Mouse (Mus musculus) midbrain, embryonic 16.5 days (tissue): ENCODE results near the gene Phf3. TPM values are rescaled to one million over a fixed set of nuclear protein-coding genes. Genes with fewer than 3 reads are reported as not detected.

Source experiments
- ATAC-seq: fragments of 200-750 bp; cut with Nextera tagmentation; 2 replicates; pipeline ENCODE4 v1.8.0; 2017; ENCODE audit warnings: moderate TSS enrichment
- H3K27ac ChIP-seq: fragments of 300-500 bp; sonication (generic); 2 replicates; pipeline ENCODE4 v1.5.1; 2014; ENCODE audit warnings: mild to moderate bottlenecking, low read length, mixed read lengths
- H3K27me3 ChIP-seq: fragments of 300-500 bp; sonication (generic); 2 replicates; pipeline ENCODE4 v1.6.1; 2014; ENCODE audit warnings: low read depth, low read length, mixed read lengths; ENCODE audit not compliant: control insufficient read depth, insufficient read depth
- H3K36me3 ChIP-seq: fragments of 300-500 bp; sonication (generic); 2 replicates; pipeline ENCODE4 v1.6.1; 2014; ENCODE audit warnings: mild to moderate bottlenecking, low read length, moderate library complexity, mixed read lengths; ENCODE audit not compliant: control insufficient read depth, insufficient read depth
- H3K4me1 ChIP-seq: fragments of 300-500 bp; sonication (generic); 2 replicates; pipeline ENCODE4 v1.6.1; 2014; ENCODE audit warnings: mild to moderate bottlenecking, low read length, mixed read lengths; ENCODE audit not compliant: control insufficient read depth, insufficient read depth
- H3K4me2 ChIP-seq: fragments of 300-500 bp; sonication (generic); 2 replicates; pipeline ENCODE4 v1.6.1; 2014; ENCODE audit warnings: mild to moderate bottlenecking, low read length, mixed read lengths
- H3K4me3 ChIP-seq: fragments of 300-500 bp; sonication (generic); 2 replicates; pipeline ENCODE4 v1.5.1; 2014; ENCODE audit warnings: low read depth, mild to moderate bottlenecking, low read length, moderate library complexity, mixed read lengths
- H3K9ac ChIP-seq: fragments of 300-500 bp; sonication (generic); 2 replicates; pipeline ENCODE4 v1.6.1; 2014; ENCODE audit warnings: low read depth, low read length, mixed read lengths
- H3K9me3 ChIP-seq: fragments of 300-500 bp; sonication (generic); replicated peaks from 2 replicates; pipeline ENCODE4 v1.6.1; 2014; ENCODE audit warnings: mild to moderate bottlenecking, low read length, mixed read lengths; ENCODE audit not compliant: control insufficient read depth, poor library complexity, severe bottlenecking
- WGBS: fragments of 180-500 bp; shearing (Covaris S2); extraction: QIAGEN DNeasy Blood & Tissue Kit; methylation state at CpG from one replicate; pipeline ENCODE4 v1.1.7; 2014; 5-methylcytosine and 5-hydroxymethylcytosine counted together
- polyA plus RNA-seq: library from polyadenylated mRNA; unstranded; fragments of >200 nt; fragmentation: Nextera tagmentation; extraction: Ambion mirVana; gene quantifications from 2 replicates; pipeline ENCODE4 v1.2.1, GENCODE M21; 2015

The Phf3 gene
- polyA plus RNA-seq, 1 experiment from 2014 or later = 31.2 TPM

GRCm38 (mm10) chr1:30847706-30848105, 26.0 kb downstream of the Phf3 start:
- Histone ChIP-seq H3K9me3 (no peaks in the 10 kb centered on the region), H3K27ac (no peak overlapping the region), H3K4me3 (no peak overlapping the region), H3K4me1 (peaks cover 2% of the 10 kb centered on the region; the same call in 1 of the 2 replicates), H3K9ac (no peak overlapping the region), H3K36me3 (no peaks in the 10 kb centered on the region), H3K4me2 (no peak overlapping the region), H3K27me3 (no peaks in the 10 kb centered on the region)
- ATAC-seq = no peak
- WGBS = 74% methylated on average over 1 of the region's 1 CpGs

GRCm38 (mm10) chr1:30839662-30840061, 34.1 kb downstream of the Phf3 start:
- no peak overlapping the region for H3K4me3 ChIP-seq
- no peak overlapping the region for H3K9ac ChIP-seq
- no peak overlapping the region for H3K4me2 ChIP-seq
- ATAC-seq = no peak
- H3K36me3 ChIP-seq = peaks cover 2% of the 10 kb centered on the region; the same call in 1 of the 2 replicates
- H3K27ac ChIP-seq = no peak overlapping the region
- no peaks in the 10 kb centered on the region for H3K9me3 ChIP-seq
- no peaks in the 10 kb centered on the region for H3K27me3 ChIP-seq
- H3K4me1 ChIP-seq = peaks cover 5% of the 10 kb centered on the region; the same call in 1 of the 2 replicates
- 62% methylated on average over 3 of the region's 3 CpGs for WGBS

GRCm38 (mm10) chr1:30835512-30835911, 38.2 kb downstream of the Phf3 start:
- Histone ChIP-seq H3K9ac (no peak overlapping the region), H3K27me3 (no peaks in the 10 kb centered on the region), H3K27ac (no peak overlapping the region), H3K4me1 (peaks cover 5% of the 10 kb centered on the region; the same call in 1 of the 2 replicates), H3K9me3 (no peaks in the 10 kb centered on the region), H3K36me3 (peaks cover 9% of the 10 kb centered on the region), H3K4me3 (no peak overlapping the region), H3K4me2 (no peak overlapping the region)
- 97% methylated on average over 6 of the region's 6 CpGs for WGBS
- no peak for ATAC-seq

GRCm38 (mm10) chr1:30832778-30833177, 40.9 kb downstream of the Phf3 start:
- ATAC-seq = no peak

GRCm38 (mm10) chr1:30819414-30819813, 54.3 kb downstream of the Phf3 start:
- peaks cover 21% of the 10 kb centered on the region for H3K36me3 ChIP-seq
- H3K4me2 ChIP-seq = no peak overlapping the region

More at GRCm38 (mm10) chr1:30832778-30833177, 40.9 kb downstream of the Phf3 start:
- Histone ChIP-seq H3K27ac (no peak overlapping the region), H3K9ac (no peak overlapping the region), H3K4me3 (no peak overlapping the region), H3K4me1 (no peaks in the 10 kb centered on the region), H3K9me3 (no peaks in the 10 kb centered on the region), H3K27me3 (no peaks in the 10 kb centered on the region), H3K4me2 (no peak overlapping the region), H3K36me3 (peaks cover 9% of the 10 kb centered on the region)
- WGBS = 91% methylated on average over 4 of the region's 4 CpGs

GRCm38 (mm10) chr1:30815609-30816008, 58.1 kb downstream of the Phf3 start:
- no peak overlapping the region for H3K4me2 ChIP-seq
- H3K27me3 ChIP-seq = no peaks in the 10 kb centered on the region
- no peak overlapping the region for H3K9ac ChIP-seq
- peaks cover 32% of the 10 kb centered on the region for H3K36me3 ChIP-seq
- H3K4me3 ChIP-seq = no peak overlapping the region
- H3K27ac ChIP-seq = no peak overlapping the region
- ATAC-seq = no peak
- WGBS = 96% methylated on average over 1 of the region's 1 CpGs
- H3K4me1 ChIP-seq = no peaks in the 10 kb centered on the region
- no peaks in the 10 kb centered on the region for H3K9me3 ChIP-seq

More at GRCm38 (mm10) chr1:30819414-30819813, 54.3 kb downstream of the Phf3 start:
- Histone ChIP-seq H3K4me3 (no peak overlapping the region), H3K4me1 (no peaks in the 10 kb centered on the region), H3K9ac (no peak overlapping the region), H3K27me3 (no peaks in the 10 kb centered on the region), H3K9me3 (no peaks in the 10 kb centered on the region), H3K27ac (no peak overlapping the region)
- 89% methylated on average over 6 of the region's 6 CpGs for WGBS
- ATAC-seq = no peak

GRCm38 (mm10) chr1:30814987-30815386, 58.7 kb downstream of the Phf3 start:
- no peak overlapping the region for H3K27ac ChIP-seq
- no peaks in the 10 kb centered on the region for H3K9me3 ChIP-seq
- no peaks in the 10 kb centered on the region for H3K4me1 ChIP-seq
- peaks cover 28% of the 10 kb centered on the region for H3K36me3 ChIP-seq
- H3K4me2 ChIP-seq = no peak overlapping the region
- ATAC-seq = no peak
- no peaks in the 10 kb centered on the region for H3K27me3 ChIP-seq
- WGBS = 87% methylated on average over 2 of the region's 2 CpGs
- H3K4me3 ChIP-seq = no peak overlapping the region
- H3K9ac ChIP-seq = no peak overlapping the region

- ATAC-seq = no peak
- WGBS = 90% methylated on average over 10 of the region's 10 CpGs
Measured at GRCm38 (mm10) chr1:30808101-30808699, 65.5 kb downstream of the Phf3 start.

GRCm38 (mm10) chr1:30805688-30806285, 67.9 kb downstream of the Phf3 start:
- no peaks in the 10 kb centered on the region for H3K27me3 ChIP-seq
- no peaks in the 10 kb centered on the region for H3K4me1 ChIP-seq
- no peak overlapping the region for H3K4me3 ChIP-seq
- no peak overlapping the region for H3K27ac ChIP-seq
- H3K4me2 ChIP-seq = no peak overlapping the region
- H3K9ac ChIP-seq = no peak overlapping the region
- no peaks in the 10 kb centered on the region for H3K9me3 ChIP-seq
- WGBS = 96% methylated on average over 11 of the region's 11 CpGs
- H3K36me3 ChIP-seq = peaks cover 45% of the 10 kb centered on the region
- ATAC-seq = no peak

More at GRCm38 (mm10) chr1:30808101-30808699, 65.5 kb downstream of the Phf3 start:
- H3K27me3 ChIP-seq = no peaks in the 10 kb centered on the region
- no peak overlapping the region for H3K4me2 ChIP-seq
- no peaks in the 10 kb centered on the region for H3K4me1 ChIP-seq
- H3K9me3 ChIP-seq = no peaks in the 10 kb centered on the region
- H3K27ac ChIP-seq = no peak overlapping the region
- no peak overlapping the region for H3K9ac ChIP-seq
- H3K4me3 ChIP-seq = no peak overlapping the region
- peaks cover 57% of the 10 kb centered on the region for H3K36me3 ChIP-seq
